Mouse (Mus musculus) kidney, embryonic 16.5 days (tissue): ENCODE measurements at regions not wholly inside any gene's neighbourhood (a gene's known extent, or its start where the extent isn't known, plus 50 kb on each side); places are given as distances from the start of the nearest gene placed in this dataset.

ENCODE experiments used
- ATAC-seq: fragments of 200-750 bp; cut with Nextera tagmentation; 2 replicates; pipeline ENCODE4 v1.8.0; 2017; ENCODE audit warnings: moderate TSS enrichment; ENCODE audit not compliant: low FRiP score, low TSS enrichment
- H3K27ac ChIP-seq: fragments of 300-500 bp; sonication (generic); 2 replicates; pipeline ENCODE4 v1.5.1; 2014; ENCODE audit warnings: low read length
- H3K27me3 ChIP-seq: fragments of 300-500 bp; sonication (generic); 2 replicates; pipeline ENCODE4 v1.6.1; 2014; ENCODE audit warnings: low read length, control low read depth, mixed read lengths; ENCODE audit not compliant: insufficient read depth
- H3K36me3 ChIP-seq: fragments of 300-500 bp; sonication (generic); 2 replicates; pipeline ENCODE4 v1.6.1; 2014; ENCODE audit warnings: low read length, control low read depth, mixed read lengths; ENCODE audit not compliant: insufficient read depth
- H3K4me1 ChIP-seq: fragments of 300-500 bp; sonication (generic); 2 replicates; pipeline ENCODE4 v1.6.1; 2014; ENCODE audit warnings: low read length, control low read depth, mixed read lengths; ENCODE audit not compliant: insufficient read depth
- H3K4me2 ChIP-seq: fragments of 300-500 bp; sonication (generic); replicated peaks from 2 replicates; pipeline ENCODE4 v1.6.1; 2014; ENCODE audit warnings: low read depth, low read length
- H3K4me3 ChIP-seq: fragments of 300-500 bp; sonication (generic); 2 replicates; pipeline ENCODE4 v1.5.1; 2014; ENCODE audit warnings: mild to moderate bottlenecking, low read length
- H3K9ac ChIP-seq: fragments of 300-500 bp; sonication (generic); replicated peaks from 2 replicates; pipeline ENCODE4 v1.6.1; 2014; ENCODE audit warnings: low read length
- H3K9me3 ChIP-seq: fragments of 300-500 bp; sonication (generic); 2 replicates; pipeline ENCODE4 v1.6.1; 2016; ENCODE audit warnings: low read length, control low read depth
- WGBS: fragments of 180-500 bp; shearing (Covaris S2); extraction: QIAGEN DNeasy Blood & Tissue Kit; methylation state at CpG from one replicate; pipeline ENCODE4 v1.1.7; 2014; 5-methylcytosine and 5-hydroxymethylcytosine counted together

DNA sequence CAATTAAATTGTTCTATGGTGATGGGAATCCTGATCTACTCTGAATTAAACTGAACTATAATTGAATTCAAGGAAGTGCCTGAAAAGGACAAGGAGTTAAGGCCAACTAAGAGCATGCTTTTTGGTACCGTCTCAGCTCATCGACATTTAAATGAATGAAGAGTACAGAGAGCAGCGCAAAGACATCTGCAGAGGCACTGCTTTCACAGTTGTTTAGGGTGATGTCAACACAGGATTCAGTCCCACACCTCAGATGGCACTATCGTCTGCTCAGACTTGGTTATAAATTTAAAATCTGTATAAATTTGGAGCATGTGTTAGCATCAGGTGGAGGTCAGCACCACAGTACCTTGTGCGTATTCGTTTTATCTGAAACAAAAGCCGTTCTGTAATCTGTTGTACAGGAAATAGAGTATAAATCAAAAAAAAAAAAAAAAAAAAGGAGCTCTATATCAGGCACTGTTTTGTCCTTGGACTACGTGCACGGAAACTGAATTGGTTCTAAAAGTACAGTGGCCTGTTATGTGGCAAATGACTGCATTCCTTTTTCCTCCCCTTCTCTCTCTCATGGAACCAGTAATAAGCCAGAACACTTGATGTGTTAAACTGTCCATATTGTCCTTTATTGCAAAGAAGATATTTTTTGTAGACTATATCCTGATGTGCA lies 187.8 kb downstream of the Wdr20rt start:
- no peak overlapping the region for H3K9ac ChIP-seq
- H3K36me3 ChIP-seq = no peaks in the 10 kb centered on the region
- no peaks in the 10 kb centered on the region for H3K4me1 ChIP-seq
- no peak overlapping the region for H3K4me2 ChIP-seq
- H3K27ac ChIP-seq = no peak overlapping the region
- ATAC-seq = no peak
- H3K9me3 ChIP-seq = no peaks in the 10 kb centered on the region
- WGBS = 61% methylated on average over 9 of the region's 9 CpGs
- no peak overlapping the region for H3K4me3 ChIP-seq
- no peaks in the 10 kb centered on the region for H3K27me3 ChIP-seq

DNA sequence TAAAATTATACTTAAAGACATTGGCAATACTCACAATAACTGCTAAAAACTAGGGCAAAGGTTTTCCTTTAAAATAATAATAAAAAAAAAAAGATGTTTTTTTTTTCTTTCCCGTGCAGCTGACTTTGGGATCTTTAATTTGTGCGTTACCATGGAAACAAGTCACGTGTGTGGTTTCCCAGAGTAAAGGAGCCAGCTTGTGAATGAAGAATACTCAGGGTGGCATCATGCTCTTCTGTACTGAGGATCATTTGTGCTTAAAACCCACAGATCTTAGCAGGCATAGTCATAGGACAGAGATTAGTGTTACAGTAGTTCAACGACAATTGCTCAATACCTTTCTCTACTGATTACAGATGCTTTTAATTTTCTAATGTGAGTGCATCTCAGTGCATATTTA lies 189.1 kb downstream of the Wdr20rt start:
- 62% methylated on average over 4 of the region's 4 CpGs for WGBS
- Histone ChIP-seq H3K9me3 (no peaks in the 10 kb centered on the region), H3K4me1 (no peaks in the 10 kb centered on the region), H3K36me3 (no peaks in the 10 kb centered on the region), H3K27ac (no peak overlapping the region), H3K27me3 (no peaks in the 10 kb centered on the region), H3K4me3 (no peak overlapping the region), H3K4me2 (no peak overlapping the region), H3K9ac (no peak overlapping the region)
- no peak for ATAC-seq

- Histone ChIP-seq H3K27me3 (no peaks in the 10 kb centered on the region), H3K4me3 (no peak overlapping the region), H3K4me2 (no peak overlapping the region), H3K4me1 (no peaks in the 10 kb centered on the region), H3K9me3 (no peaks in the 10 kb centered on the region), H3K27ac (no peak overlapping the region), H3K36me3 (no peaks in the 10 kb centered on the region), H3K9ac (no peak overlapping the region)
- ATAC-seq = no peak
- 75% methylated on average over 5 of the region's 5 CpGs for WGBS
These were observed 191.6 kb downstream of the Wdr20rt start for GRCm38 (mm10) chr12:65416909-65417308.

DNA sequence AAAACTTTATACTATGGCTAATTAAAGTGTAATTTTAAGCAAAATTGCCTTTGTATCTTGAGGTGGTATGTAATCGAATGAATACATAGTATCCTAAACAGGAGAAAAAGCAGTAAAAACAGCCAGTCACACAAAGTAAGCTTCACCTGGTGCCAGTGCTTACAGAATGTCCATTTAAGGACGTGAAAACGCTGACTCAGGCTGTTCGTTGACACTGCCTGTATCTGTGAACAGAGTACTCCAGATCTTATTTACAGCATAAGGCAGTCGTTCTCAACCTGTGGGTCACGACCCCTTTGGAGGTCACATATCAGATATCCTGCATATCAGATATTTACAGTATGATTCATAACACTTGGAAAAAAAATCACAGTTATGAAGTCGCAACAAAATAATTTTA lies 194.8 kb downstream of the Wdr20rt start:
- no peak overlapping the region for H3K27ac ChIP-seq
- no peak for ATAC-seq
- H3K9me3 ChIP-seq = no peaks in the 10 kb centered on the region
- no peak overlapping the region for H3K9ac ChIP-seq
- no peaks in the 10 kb centered on the region for H3K36me3 ChIP-seq
- no peaks in the 10 kb centered on the region for H3K4me1 ChIP-seq
- no peak overlapping the region for H3K4me2 ChIP-seq
- H3K27me3 ChIP-seq = no peaks in the 10 kb centered on the region
- no peak overlapping the region for H3K4me3 ChIP-seq
- 63% methylated on average over 7 of the region's 7 CpGs for WGBS

- Histone ChIP-seq H3K9me3 (no peaks in the 10 kb centered on the region), H3K27me3 (no peaks in the 10 kb centered on the region), H3K9ac (no peak overlapping the region), H3K4me3 (no peak overlapping the region), H3K27ac (no peak overlapping the region), H3K4me2 (no peak overlapping the region), H3K36me3 (no peaks in the 10 kb centered on the region), H3K4me1 (0 out of 2 replicates have a peak, but pooled peaks cover 4% of the 10 kb centered on the region)
- ATAC-seq = no peak
- WGBS = 97% methylated on average over 2 of the region's 2 CpGs
These were observed 199.2 kb downstream of the Wdr20rt start for GRCm38 (mm10) chr12:65424506-65424905.

DNA sequence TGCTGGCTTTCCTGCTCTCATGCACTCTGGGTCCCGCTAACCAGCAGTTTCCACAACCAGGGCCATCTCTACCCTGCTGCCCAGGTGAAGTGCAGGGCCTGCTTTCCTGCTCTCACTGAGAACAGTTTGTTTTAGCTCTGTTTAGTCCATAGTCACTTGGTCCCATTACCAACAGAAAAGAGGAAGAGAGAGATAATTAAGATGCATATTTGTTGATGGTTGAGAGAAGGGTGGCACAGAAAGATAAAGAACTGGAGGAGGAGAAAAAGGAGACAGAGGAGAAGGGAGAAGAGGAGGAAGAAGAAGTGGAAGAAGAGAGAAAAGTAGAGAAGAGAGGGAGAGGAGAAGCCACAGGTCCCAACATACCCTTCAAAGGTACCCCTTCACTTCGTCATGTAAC lies 200.1 kb downstream of the Wdr20rt start:
- Histone ChIP-seq H3K27ac (no peak overlapping the region), H3K4me2 (no peak overlapping the region), H3K4me1 (0 out of 2 replicates have a peak, but pooled peaks cover 4% of the 10 kb centered on the region), H3K27me3 (no peaks in the 10 kb centered on the region), H3K4me3 (no peak overlapping the region), H3K9me3 (no peaks in the 10 kb centered on the region), H3K36me3 (no peaks in the 10 kb centered on the region), H3K9ac (no peak overlapping the region)
- ATAC-seq = no peak
- 90% methylated on average over 2 of the region's 2 CpGs for WGBS

- Histone ChIP-seq H3K27me3 (no peaks in the 10 kb centered on the region), H3K9ac (no peak overlapping the region), H3K9me3 (no peaks in the 10 kb centered on the region), H3K4me2 (no peak overlapping the region), H3K36me3 (no peaks in the 10 kb centered on the region), H3K4me1 (0 out of 2 replicates have a peak, but pooled peaks cover 4% of the 10 kb centered on the region), H3K27ac (no peak overlapping the region), H3K4me3 (no peak overlapping the region)
- WGBS = 91% methylated on average over 11 of the region's 11 CpGs
- no peak for ATAC-seq
These were observed 201.6 kb downstream of the Wdr20rt start for GRCm38 (mm10) chr12:65426884-65427283.

DNA sequence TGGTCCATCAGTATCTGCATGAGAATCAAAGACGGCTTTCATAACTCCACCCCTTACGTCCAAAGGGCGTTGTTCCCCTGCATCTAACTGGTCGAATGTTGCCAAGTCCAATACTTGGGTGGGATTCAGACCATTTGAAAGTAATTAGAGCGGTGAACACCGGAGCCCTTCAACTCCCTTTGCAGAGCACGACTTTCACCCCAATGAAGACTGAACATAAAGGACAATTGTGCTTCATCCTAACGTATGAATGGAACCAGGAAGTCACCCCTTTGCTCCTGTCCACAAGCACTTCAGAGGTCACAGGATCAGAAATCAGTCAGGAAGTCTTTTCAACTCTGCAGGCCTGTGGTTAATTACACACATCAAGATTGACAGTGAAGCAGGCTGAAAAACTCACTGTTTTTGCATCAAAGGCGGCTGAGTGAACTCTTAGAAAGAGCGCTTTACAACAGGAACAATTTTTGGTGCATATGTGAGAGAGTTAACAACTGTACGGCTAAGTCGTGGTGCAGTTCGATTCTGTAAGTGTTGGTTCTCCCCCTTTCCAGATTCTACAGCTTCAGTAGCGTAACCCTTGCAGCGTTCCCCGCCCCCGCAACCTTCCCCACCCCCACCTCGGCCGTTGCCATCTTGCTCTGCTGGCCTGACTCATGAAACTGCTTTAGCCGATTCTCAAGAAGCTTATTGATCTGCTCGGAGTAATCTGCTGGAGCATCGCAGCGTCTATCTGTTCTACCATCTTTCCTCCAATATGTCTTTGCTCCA lies 203.1 kb downstream of the Wdr20rt start:
- Histone ChIP-seq H3K9me3 (no peaks in the 10 kb centered on the region), H3K27ac (no peak overlapping the region), H3K36me3 (no peaks in the 10 kb centered on the region), H3K4me3 (no peak overlapping the region; the same call in 1 of the 2 replicates), H3K4me1 (0 out of 2 replicates have a peak, but pooled peaks cover 4% of the 10 kb centered on the region), H3K4me2 (peak overlapping the region; percentile 27; the same call in 1 of the 2 replicates), H3K9ac (no peak overlapping the region), H3K27me3 (no peaks in the 10 kb centered on the region)
- no peak for ATAC-seq
- WGBS = 62% methylated on average over 23 of the region's 23 CpGs

GRCm38 (mm10) chr12:65450845-65451244 lies 225.5 kb downstream of the Wdr20rt start:
- Histone ChIP-seq H3K4me1 (no peaks in the 10 kb centered on the region), H3K27ac (no peak overlapping the region), H3K36me3 (no peaks in the 10 kb centered on the region), H3K4me3 (no peak overlapping the region), H3K9ac (no peak overlapping the region), H3K9me3 (no peaks in the 10 kb centered on the region), H3K4me2 (no peak overlapping the region), H3K27me3 (no peaks in the 10 kb centered on the region)
- ATAC-seq = peak; percentile 70; the same call in 1 of the 2 replicates
- 62% methylated on average over 4 of the region's 4 CpGs for WGBS

- Histone ChIP-seq H3K36me3 (no peaks in the 10 kb centered on the region), H3K4me3 (no peak overlapping the region), H3K27me3 (no peaks in the 10 kb centered on the region), H3K27ac (no peak overlapping the region), H3K4me1 (no peaks in the 10 kb centered on the region), H3K9ac (no peak overlapping the region), H3K9me3 (no peaks in the 10 kb centered on the region), H3K4me2 (no peak overlapping the region)
- 94% methylated on average over 3 of the region's 3 CpGs for WGBS
- no peak for ATAC-seq
These were observed 230.4 kb downstream of the Wdr20rt start for GRCm38 (mm10) chr12:65455683-65456082.
